Mouse (Mus musculus) layer of hippocampus, adult 11-12 months (tissue): ENCODE results near the gene Oaf.

Experiments
- DNase-seq: peaks from one replicate; pipeline ENCODE4 v3.0.0; 2022; ENCODE audit warnings: low spot score

The Oaf gene

GRCm38 (mm10) chr9:43242432-43242831, 2.7 kb upstream of the Oaf start:
- DNase-seq = no peak

- DNase-seq = no peak
These were observed 2.3 kb upstream of the Oaf start for GRCm38 (mm10) chr9:43241970-43242369.

GRCm38 (mm10) chr9:43241291-43241690, 1.6 kb upstream of the Oaf start:
- no peak for DNase-seq

GRCm38 (mm10) chr9:43240594-43240900, 836 bp upstream of the Oaf start:
- no peak for DNase-seq

GRCm38 (mm10) chr9:43238631-43239545, 823 bp downstream of the Oaf start:
- DNase-seq = no peak

- DNase-seq = no peak
These were observed 1.5 kb downstream of the Oaf start for GRCm38 (mm10) chr9:43238167-43238566.

- DNase-seq = no peak
These were observed 2.5 kb downstream of the Oaf start for GRCm38 (mm10) chr9:43237111-43237775.

- DNase-seq = no peak
These were observed 3.1 kb downstream of the Oaf start for GRCm38 (mm10) chr9:43236576-43236975.

- DNase-seq = no peak
These were observed 3.6 kb downstream of the Oaf start for GRCm38 (mm10) chr9:43236106-43236505.

GRCm38 (mm10) chr9:43235336-43235735, 4.4 kb downstream of the Oaf start:
- DNase-seq = no peak

GRCm38 (mm10) chr9:43234496-43234895, 5.2 kb downstream of the Oaf start:
- DNase-seq = no peak

- DNase-seq = no peak
These were observed 6.2 kb downstream of the Oaf start for GRCm38 (mm10) chr9:43233515-43233914.

GRCm38 (mm10) chr9:43233044-43233443, 6.7 kb downstream of the Oaf start:
- no peak for DNase-seq

- no peak for DNase-seq
These were observed 7.4 kb downstream of the Oaf start for GRCm38 (mm10) chr9:43232286-43232685.

- no peak for DNase-seq
These were observed 7.9 kb downstream of the Oaf start for GRCm38 (mm10) chr9:43231805-43232204.

GRCm38 (mm10) chr9:43230886-43231285, 8.8 kb downstream of the Oaf start:
- no peak for DNase-seq

GRCm38 (mm10) chr9:43229962-43230361, 9.7 kb downstream of the Oaf start:
- no peak for DNase-seq

- DNase-seq = no peak
These were observed 10.3 kb downstream of the Oaf start for GRCm38 (mm10) chr9:43229398-43229895.

- DNase-seq = no peak
These were observed 11.0 kb downstream of the Oaf start for GRCm38 (mm10) chr9:43228745-43229144.

- no peak for DNase-seq
These were observed 12.1 kb downstream of the Oaf start for GRCm38 (mm10) chr9:43227626-43228025.

GRCm38 (mm10) chr9:43226573-43227160, 13.0 kb downstream of the Oaf start:
- DNase-seq = no peak

- DNase-seq = no peak
These were observed 14.2 kb downstream of the Oaf start for GRCm38 (mm10) chr9:43225481-43225880.

- no peak for DNase-seq
These were observed 14.8 kb downstream of the Oaf start for GRCm38 (mm10) chr9:43224771-43225355.
